Mouse (Mus musculus): Measurements from ENCODE around the gene Sdc1.

Sdc1 gene

GRCm38 (mm10) chr12:8786984-8787730 lies 16.0 kb downstream of the Sdc1 start:
- peaks cover 28% of the 10 kb centered on the region for H3K36me3 ChIP-seq (ENCODE audit: insufficient read depth, low read length)
- no peaks in the 10 kb centered on the region for H3K9me3 ChIP-seq (ENCODE audit: low read length)
- TF ChIP-seq NANOG (IDR thresholded peaks at IDR 0.05; ENCODE audit: borderline replicate concordance, low read length) = no peak
- no peaks in the 10 kb centered on the region for H3K27me3 ChIP-seq (ENCODE audit: insufficient read depth, low read length)
- peaks cover 46% of the 10 kb centered on the region for H3K4me1 ChIP-seq (replicated peaks; ENCODE audit: low read depth, low read length)
- no peak overlapping the region for H3K4me3 ChIP-seq (replicated peaks; ENCODE audit: low read length)

- H3K4me1 ChIP-seq (replicated peaks; ENCODE audit: low read depth, low read length) = peaks cover 34% of the 10 kb centered on the region
- TF ChIP-seq POU5F1 (IDR thresholded peaks at IDR 0.05; ENCODE audit: borderline replicate concordance, low read length) (no peak), NANOG (IDR thresholded peaks at IDR 0.05; ENCODE audit: borderline replicate concordance, low read length) (no peak), CTCF (conservative IDR thresholded peaks at IDR 0.05; ENCODE audit: low read length) (no peak)
- no peaks in the 10 kb centered on the region for H3K9me3 ChIP-seq (ENCODE audit: low read length)
- H3K27me3 ChIP-seq (ENCODE audit: insufficient read depth, low read length) = no peaks in the 10 kb centered on the region
- no peak overlapping the region for H3K4me3 ChIP-seq (replicated peaks; ENCODE audit: low read length)
- H3K36me3 ChIP-seq (ENCODE audit: insufficient read depth, low read length) = peaks cover 41% of the 10 kb centered on the region
These were observed 17.3 kb downstream of the Sdc1 start for GRCm38 (mm10) chr12:8788469-8788868.

- Histone ChIP-seq H3K27me3 (ENCODE audit: insufficient read depth, low read length) (no peaks in the 10 kb centered on the region), H3K9me3 (ENCODE audit: low read length) (no peaks in the 10 kb centered on the region), H3K36me3 (ENCODE audit: insufficient read depth, low read length) (peaks cover 42% of the 10 kb centered on the region), H3K4me1 (replicated peaks; ENCODE audit: low read depth, low read length) (peaks cover 17% of the 10 kb centered on the region; the same call in 1 of the 2 replicates), H3K4me3 (replicated peaks; ENCODE audit: low read length) (no peak overlapping the region)
- TF ChIP-seq POU5F1 (IDR thresholded peaks at IDR 0.05; ENCODE audit: borderline replicate concordance, low read length) (no peak), CTCF (conservative IDR thresholded peaks at IDR 0.05; ENCODE audit: low read length) (no peak), NANOG (IDR thresholded peaks at IDR 0.05; ENCODE audit: borderline replicate concordance, low read length) (no peak)
These were observed 19.5 kb downstream of the Sdc1 start for GRCm38 (mm10) chr12:8790615-8791014.

GRCm38 (mm10) chr12:8793410-8794051 lies 22.4 kb downstream of the Sdc1 start:
- no peaks in the 10 kb centered on the region for H3K27me3 ChIP-seq (ENCODE audit: insufficient read depth, low read length)
- no peak overlapping the region for H3K4me3 ChIP-seq (replicated peaks; ENCODE audit: low read length)
- H3K9me3 ChIP-seq (ENCODE audit: low read length) = no peaks in the 10 kb centered on the region
- peaks cover 7% of the 10 kb centered on the region; the same call in 1 of the 2 replicates for H3K4me1 ChIP-seq (replicated peaks; ENCODE audit: low read depth, low read length)
- H3K36me3 ChIP-seq (ENCODE audit: insufficient read depth, low read length) = peaks cover 42% of the 10 kb centered on the region
- TF ChIP-seq NANOG (IDR thresholded peaks at IDR 0.05; ENCODE audit: borderline replicate concordance, low read length) = no peak
- TF ChIP-seq POU5F1 (IDR thresholded peaks at IDR 0.05; ENCODE audit: borderline replicate concordance, low read length) = no peak
- TF ChIP-seq CTCF (conservative IDR thresholded peaks at IDR 0.05; ENCODE audit: low read length) = no peak

GRCm38 (mm10) chr12:8797936-8798335 lies 26.8 kb downstream of the Sdc1 start:
- H3K27me3 ChIP-seq (ENCODE audit: insufficient read depth, low read length) = no peaks in the 10 kb centered on the region

GRCm38 (mm10) chr12:8798486-8799020 lies 27.4 kb downstream of the Sdc1 start:
- H3K9me3 ChIP-seq (ENCODE audit: low read length) = no peaks in the 10 kb centered on the region
- peaks cover 3% of the 10 kb centered on the region for H3K4me1 ChIP-seq (replicated peaks; ENCODE audit: low read depth, low read length)
- TF ChIP-seq NANOG (IDR thresholded peaks at IDR 0.05; ENCODE audit: borderline replicate concordance, low read length) (no peak), POU5F1 (IDR thresholded peaks at IDR 0.05; ENCODE audit: borderline replicate concordance, low read length) (no peak), CTCF (conservative IDR thresholded peaks at IDR 0.05; ENCODE audit: low read length) (no peak)
- no peaks in the 10 kb centered on the region for H3K27me3 ChIP-seq (ENCODE audit: insufficient read depth, low read length)
- H3K4me3 ChIP-seq (replicated peaks; ENCODE audit: low read length) = no peak overlapping the region
- 0 out of 2 replicates have a peak, but pooled peaks cover under 1% of the 10 kb centered on the region for H3K36me3 ChIP-seq (ENCODE audit: insufficient read depth, low read length)

More at GRCm38 (mm10) chr12:8797936-8798335, 26.8 kb downstream of the Sdc1 start:
- H3K9me3 ChIP-seq (ENCODE audit: low read length) = no peaks in the 10 kb centered on the region
- no peak overlapping the region for H3K4me3 ChIP-seq (replicated peaks; ENCODE audit: low read length)
- H3K36me3 ChIP-seq (ENCODE audit: insufficient read depth, low read length) = peaks cover 6% of the 10 kb centered on the region; the same call in 1 of the 2 replicates
- TF ChIP-seq CTCF (conservative IDR thresholded peaks at IDR 0.05; ENCODE audit: low read length) (no peak), NANOG (IDR thresholded peaks at IDR 0.05; ENCODE audit: borderline replicate concordance, low read length) (no peak), POU5F1 (IDR thresholded peaks at IDR 0.05; ENCODE audit: borderline replicate concordance, low read length) (no peak)
- H3K4me1 ChIP-seq (replicated peaks; ENCODE audit: low read depth, low read length) = no peaks in the 10 kb centered on the region

GRCm38 (mm10) chr12:8803421-8804076 lies 32.4 kb downstream of the Sdc1 start:
- H3K9me3 ChIP-seq (ENCODE audit: low read length) = no peaks in the 10 kb centered on the region
- H3K36me3 ChIP-seq (ENCODE audit: insufficient read depth, low read length) = no peaks in the 10 kb centered on the region
- H3K27me3 ChIP-seq (ENCODE audit: insufficient read depth, low read length) = no peaks in the 10 kb centered on the region
- peaks cover 5% of the 10 kb centered on the region for H3K4me1 ChIP-seq (replicated peaks; ENCODE audit: low read depth, low read length)
- H3K4me3 ChIP-seq (replicated peaks; ENCODE audit: low read length) = no peak overlapping the region
- no peak for TF ChIP-seq NANOG (IDR thresholded peaks at IDR 0.05; ENCODE audit: borderline replicate concordance, low read length)
- TF ChIP-seq CTCF (conservative IDR thresholded peaks at IDR 0.05; ENCODE audit: low read length) = no peak
- TF ChIP-seq POU5F1 (IDR thresholded peaks at IDR 0.05; ENCODE audit: borderline replicate concordance, low read length) = no peak

- H3K27me3 ChIP-seq (ENCODE audit: insufficient read depth, low read length) = no peaks in the 10 kb centered on the region
- TF ChIP-seq NANOG (IDR thresholded peaks at IDR 0.05; ENCODE audit: borderline replicate concordance, low read length) = no peak
- no peak for TF ChIP-seq POU5F1 (IDR thresholded peaks at IDR 0.05; ENCODE audit: borderline replicate concordance, low read length)
- no peak for TF ChIP-seq CTCF (conservative IDR thresholded peaks at IDR 0.05; ENCODE audit: low read length)
- H3K9me3 ChIP-seq (ENCODE audit: low read length) = peaks cover 3% of the 10 kb centered on the region
- H3K4me3 ChIP-seq (replicated peaks; ENCODE audit: low read length) = no peak overlapping the region
- no peaks in the 10 kb centered on the region for H3K36me3 ChIP-seq (ENCODE audit: insufficient read depth, low read length)
- H3K4me1 ChIP-seq (replicated peaks; ENCODE audit: low read depth, low read length) = peaks cover 5% of the 10 kb centered on the region
These were observed 32.9 kb downstream of the Sdc1 start for GRCm38 (mm10) chr12:8804077-8804456.
